Mouse (Mus musculus): ENCODE measurements at regions not wholly inside any gene's neighbourhood (a gene's known extent, or its start where the extent isn't known, plus 50 kb on each side); places are given as distances from the start of the nearest gene placed in this dataset.

DNA sequence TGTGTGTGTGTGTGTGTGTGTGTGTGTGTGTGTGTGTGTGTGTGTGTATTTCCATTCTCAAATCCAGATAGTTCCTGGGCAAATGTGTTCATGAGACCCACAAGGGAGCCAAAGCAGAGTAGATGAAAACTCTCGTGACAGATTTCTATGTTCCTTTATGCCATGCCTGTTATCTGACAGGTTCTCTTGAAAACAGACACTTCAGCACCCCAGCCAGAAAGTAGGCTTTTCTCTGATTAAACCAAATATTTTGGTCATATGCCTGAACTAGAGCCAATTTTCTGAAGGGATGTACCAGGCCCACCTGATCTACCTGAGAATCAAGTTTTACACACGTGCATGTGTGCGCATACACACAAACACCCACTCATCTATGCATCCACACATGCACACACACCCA is 95.5 kb downstream of the Psat1 start:
- no peak for ATAC-seq (replicated peaks; ENCODE audit: low FRiP score, low TSS enrichment, poor library complexity, severe bottlenecking)

GRCm38 (mm10) chr19:15850722-15851121 is 96.4 kb downstream of the Psat1 start:
- peak; percentile 63; the same call in 1 of the 2 replicates for ATAC-seq (replicated peaks; ENCODE audit: low FRiP score, low TSS enrichment, poor library complexity, severe bottlenecking)

DNA sequence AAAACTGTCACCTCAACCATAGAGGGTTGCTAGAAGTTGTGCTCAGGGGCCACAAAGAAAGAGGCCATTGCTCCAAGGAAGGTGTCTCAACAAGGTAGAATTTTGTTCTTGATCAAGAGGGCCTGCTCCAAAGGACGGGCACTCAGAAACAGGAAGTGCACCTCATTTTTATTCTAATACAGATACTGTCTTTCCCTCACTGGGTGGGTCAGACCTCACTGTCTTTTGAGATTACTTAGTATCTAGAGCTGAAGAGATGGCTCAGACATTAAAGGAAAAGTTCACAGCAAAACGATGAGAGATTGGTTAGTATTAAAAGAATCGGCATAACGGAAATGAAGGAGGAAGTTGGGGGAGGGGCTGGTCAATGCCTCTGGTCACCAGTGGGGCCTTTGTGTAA is 97.9 kb downstream of the Psat1 start:
- no peak for ATAC-seq (replicated peaks; ENCODE audit: low FRiP score, low TSS enrichment, poor library complexity, severe bottlenecking)

- ATAC-seq (replicated peaks; ENCODE audit: low FRiP score, low TSS enrichment, poor library complexity, severe bottlenecking), result no peak
Measured at GRCm38 (mm10) chr19:15838327-15838726, 108.8 kb downstream of the Psat1 start.

DNA sequence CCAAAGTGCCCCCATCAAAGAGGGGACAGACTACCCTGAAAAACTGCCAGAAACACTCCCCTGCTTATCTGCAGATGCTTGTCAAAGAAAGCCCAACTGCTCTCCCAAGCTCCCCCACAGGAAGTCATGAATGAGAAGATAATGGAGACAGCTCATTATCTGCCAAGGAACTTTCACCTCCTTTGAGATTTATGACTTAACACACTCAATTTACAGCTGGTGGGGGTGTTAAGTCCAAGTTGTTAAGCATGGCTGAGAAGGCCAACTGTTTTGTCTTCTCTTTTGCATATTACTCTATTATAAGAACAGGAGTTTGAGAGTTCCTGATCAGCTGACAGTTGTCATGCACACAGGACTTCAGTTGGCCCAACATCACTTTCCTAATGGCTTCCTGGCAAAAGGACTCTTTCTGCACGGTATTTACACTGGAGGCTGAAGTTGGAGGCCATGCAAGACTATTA is 109.4 kb downstream of the Psat1 start:
- peak; percentile 84 for ATAC-seq (replicated peaks; ENCODE audit: low FRiP score, low TSS enrichment, poor library complexity, severe bottlenecking)

GRCm38 (mm10) chr19:15836956-15837714 is 110.0 kb downstream of the Psat1 start:
- peak; percentile 86 for ATAC-seq (replicated peaks; ENCODE audit: low FRiP score, low TSS enrichment, poor library complexity, severe bottlenecking)

- ATAC-seq (replicated peaks; ENCODE audit: low FRiP score, low TSS enrichment, poor library complexity, severe bottlenecking), result no peak
Measured at GRCm38 (mm10) chr19:15836201-15836955, 110.8 kb downstream of the Psat1 start.

- ATAC-seq (replicated peaks; ENCODE audit: low FRiP score, low TSS enrichment, poor library complexity, severe bottlenecking), result no peak
Measured at GRCm38 (mm10) chr19:15830385-15830784, 116.8 kb downstream of the Psat1 start.

DNA sequence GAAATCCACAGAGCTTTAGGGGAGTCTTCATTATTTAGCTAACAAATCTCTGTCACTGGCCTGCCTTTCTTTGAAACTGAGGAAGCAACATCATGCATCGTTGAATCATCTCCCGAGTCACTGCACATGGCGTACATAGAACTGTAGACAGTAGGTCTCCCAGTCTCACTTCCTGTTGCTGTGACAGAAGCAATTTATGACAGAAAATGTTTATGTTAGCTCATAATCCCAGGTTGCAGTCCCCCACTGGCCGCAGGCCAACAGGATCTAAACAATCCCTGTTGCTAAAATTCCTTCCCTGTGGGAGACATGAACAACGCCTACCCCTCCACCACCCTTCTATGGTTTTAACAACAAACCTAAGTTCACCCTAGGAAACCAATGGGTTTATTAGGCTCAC is 118.0 kb downstream of the Psat1 start:
- ATAC-seq (replicated peaks; ENCODE audit: low FRiP score, low TSS enrichment, poor library complexity, severe bottlenecking), result no peak

- no peak for ATAC-seq (replicated peaks; ENCODE audit: low FRiP score, low TSS enrichment, poor library complexity, severe bottlenecking)
Measured at GRCm38 (mm10) chr19:15827990-15828705, 119.0 kb downstream of the Psat1 start.

- no peak for ATAC-seq (replicated peaks; ENCODE audit: low FRiP score, low TSS enrichment, poor library complexity, severe bottlenecking)
Measured at GRCm38 (mm10) chr19:15827120-15827989, 119.8 kb downstream of the Psat1 start.

- ATAC-seq (replicated peaks; ENCODE audit: low FRiP score, low TSS enrichment, poor library complexity, severe bottlenecking), result no peak
Measured at GRCm38 (mm10) chr19:15823688-15824371, 123.3 kb downstream of the Psat1 start.

- ATAC-seq (replicated peaks; ENCODE audit: low FRiP score, low TSS enrichment, poor library complexity, severe bottlenecking), result no peak
Measured at GRCm38 (mm10) chr19:15820020-15820419, 127.1 kb downstream of the Psat1 start.

- no peak for ATAC-seq (replicated peaks; ENCODE audit: low FRiP score, low TSS enrichment, poor library complexity, severe bottlenecking)
Measured at GRCm38 (mm10) chr19:15815166-15815565, 132.0 kb downstream of the Psat1 start.

DNA sequence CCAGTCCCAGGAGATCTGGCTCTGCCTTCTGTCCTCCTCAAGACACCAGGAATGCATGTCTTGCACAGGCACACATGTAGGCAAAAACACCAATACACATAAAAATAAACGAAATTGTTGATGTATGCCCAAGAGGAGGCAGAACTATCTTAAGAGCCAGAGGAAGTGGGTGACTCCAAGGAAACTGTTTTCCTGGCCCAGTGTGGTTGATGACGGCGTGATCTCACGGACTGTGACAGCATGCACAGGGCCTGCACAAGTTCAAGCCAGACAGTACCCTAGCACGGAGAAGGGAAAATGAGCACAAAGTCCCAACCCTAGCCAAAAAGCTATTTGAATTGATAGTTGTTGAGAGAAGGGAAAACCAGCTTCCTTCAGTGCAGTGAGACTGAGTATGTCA is 138.1 kb downstream of the Psat1 start:
- no peak for ATAC-seq (replicated peaks; ENCODE audit: low FRiP score, low TSS enrichment, poor library complexity, severe bottlenecking)

DNA sequence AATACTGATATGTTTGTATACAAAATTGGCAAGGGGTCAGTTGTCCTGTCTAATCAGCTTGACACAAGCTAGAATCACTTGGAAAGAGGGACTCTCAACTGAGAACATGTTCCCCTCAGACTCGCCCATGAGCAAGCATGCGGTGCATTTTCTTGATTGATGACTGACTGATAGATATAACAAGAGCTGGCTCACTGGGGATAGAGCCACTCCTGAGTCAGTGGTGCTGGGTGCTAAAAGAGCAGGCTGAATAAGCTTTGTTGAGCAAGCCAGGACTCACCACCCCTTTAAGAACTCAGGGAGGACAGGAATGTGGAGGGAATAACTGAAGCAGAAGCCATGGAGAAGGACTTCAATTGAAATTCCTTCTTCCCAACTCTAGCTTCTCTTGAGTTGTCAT is 139.5 kb downstream of the Psat1 start:
- no peak for ATAC-seq (replicated peaks; ENCODE audit: low FRiP score, low TSS enrichment, poor library complexity, severe bottlenecking)

DNA sequence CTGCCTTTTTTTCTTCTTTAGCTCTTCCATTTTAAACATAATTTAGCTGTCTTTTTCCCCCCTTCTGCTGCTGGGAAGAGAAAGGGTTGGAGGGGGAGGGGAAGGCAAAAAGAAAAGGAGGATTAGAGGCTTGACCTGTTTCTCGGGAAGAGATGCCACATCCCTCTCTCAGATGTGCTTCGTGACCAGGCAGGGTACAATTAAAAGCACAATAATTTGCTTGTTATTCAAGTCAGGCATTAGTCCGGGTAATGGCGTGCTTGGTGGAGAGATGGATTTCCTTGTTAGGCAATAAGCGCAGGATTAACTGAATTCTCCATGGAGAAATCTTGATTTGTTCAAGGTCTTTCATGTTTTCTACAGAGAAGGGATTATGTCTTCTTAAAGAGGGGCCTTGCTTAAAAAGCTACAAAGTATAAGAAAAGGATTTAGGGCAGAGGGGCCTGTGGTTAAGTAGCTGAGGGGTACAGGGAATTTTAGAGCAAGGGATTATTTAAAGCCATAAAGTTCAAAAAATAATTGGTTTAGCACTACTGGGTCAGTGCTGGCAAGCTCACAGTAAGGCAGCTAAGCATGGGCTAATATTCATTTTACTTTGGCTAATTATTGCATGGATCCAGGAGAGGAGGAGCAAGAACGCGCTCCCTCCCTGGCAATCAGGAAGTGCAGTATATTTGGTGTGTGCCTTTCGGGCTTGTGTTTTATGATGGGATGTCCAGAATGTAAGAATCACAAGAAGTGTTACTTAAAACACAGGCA is 143.8 kb downstream of the Psat1 start:
- ATAC-seq (replicated peaks; ENCODE audit: low FRiP score, low TSS enrichment, poor library complexity, severe bottlenecking), result no peak

- no peak for ATAC-seq (replicated peaks; ENCODE audit: low FRiP score, low TSS enrichment, poor library complexity, severe bottlenecking)
Measured at GRCm38 (mm10) chr19:15802641-15803040, 144.5 kb downstream of the Psat1 start.
